Mouse (Mus musculus) brain, embryonic 14.5 days (tissue): Measurements from ENCODE around the gene Arhgef10l.

Source experiments
- CTCF ChIP-seq: fragments of 200-500 bp; IDR thresholded peaks from 2 replicates; pipeline ENCODE4 v1.5.1; 2012; ENCODE audit warnings: inconsistent platforms, mild to moderate bottlenecking, moderate library complexity, borderline replicate concordance; ENCODE audit not compliant: insufficient read depth, insufficient read length; ENCODE audit errors: extremely low read depth
- POLR2A ChIP-seq: fragments of 200-500 bp; IDR thresholded peaks from 2 replicates; pipeline ENCODE4 v1.6.1; 2012; ENCODE audit warnings: mild to moderate bottlenecking, inconsistent platforms, borderline replicate concordance; ENCODE audit not compliant: poor library complexity, insufficient read depth, insufficient read length, severe bottlenecking; ENCODE audit errors: extremely low read depth

DNA sequence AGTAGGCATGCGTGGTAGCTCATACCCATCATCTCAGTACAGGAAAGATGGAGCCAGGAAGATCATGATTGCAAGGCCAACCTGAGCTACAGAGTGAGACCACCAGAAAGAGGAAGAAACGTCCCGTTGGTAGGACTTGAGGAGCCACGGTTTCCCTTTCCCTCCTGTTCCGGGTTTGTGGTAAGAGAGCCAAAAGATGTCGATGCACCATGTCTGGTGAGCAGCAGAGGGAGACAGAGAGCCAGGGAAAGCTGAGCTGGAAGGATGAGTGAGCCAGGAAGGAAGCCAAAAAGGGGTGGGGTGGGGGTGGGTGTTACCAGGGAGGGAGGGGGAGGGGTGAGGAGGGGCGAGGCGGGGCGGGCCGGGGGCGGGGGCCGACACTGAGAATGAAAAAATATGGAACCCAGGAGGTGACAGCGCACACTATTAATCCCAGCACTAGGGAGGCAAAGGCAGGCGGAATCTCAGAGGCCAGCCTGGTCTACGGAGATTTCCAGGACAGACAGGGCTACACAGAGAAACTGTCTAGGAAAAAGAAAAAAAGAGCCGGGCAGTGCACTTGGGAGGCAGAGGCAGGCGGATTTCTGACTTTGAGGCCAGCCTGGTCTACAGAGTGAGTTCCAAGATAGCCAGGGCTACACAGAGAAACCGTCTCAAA lies 14.0 kb upstream of the Arhgef10l start:
- no peak for TF ChIP-seq POLR2A
- peak; percentile 89 for TF ChIP-seq CTCF
